Mouse (Mus musculus): Measurements from ENCODE around the gene Snx27.
A peak's percentile ranks its signal among the peaks of the same experiment; 100 is the strongest.

The Snx27 gene

DNA sequence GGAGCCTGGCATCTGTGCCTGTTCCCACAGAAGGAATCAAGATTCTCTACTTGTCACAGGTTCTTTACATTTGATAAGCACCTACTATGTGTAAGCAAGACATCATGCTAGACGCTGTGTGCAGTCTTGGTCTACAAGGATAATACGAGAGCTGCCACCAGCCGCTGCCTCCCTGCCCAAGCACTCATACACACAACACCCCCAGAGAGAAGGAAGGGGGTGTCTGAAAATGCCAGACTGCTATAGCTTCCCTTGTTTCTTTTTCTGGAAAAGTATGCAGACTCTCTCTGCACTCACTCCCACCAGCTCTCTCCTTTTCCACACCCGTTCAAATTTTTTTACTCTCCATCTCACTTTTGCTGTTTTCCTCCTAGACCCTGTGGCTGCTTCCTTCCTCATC, 105.1 kb downstream of the Snx27 start:
- no peak for DNase-seq (ENCODE audit: low spot score in 2 of 2)

GRCm38 (mm10) chr3:94476301-94477035, 106.0 kb downstream of the Snx27 start:
- no peak for DNase-seq (ENCODE audit: low spot score in 2 of 2)

DNA sequence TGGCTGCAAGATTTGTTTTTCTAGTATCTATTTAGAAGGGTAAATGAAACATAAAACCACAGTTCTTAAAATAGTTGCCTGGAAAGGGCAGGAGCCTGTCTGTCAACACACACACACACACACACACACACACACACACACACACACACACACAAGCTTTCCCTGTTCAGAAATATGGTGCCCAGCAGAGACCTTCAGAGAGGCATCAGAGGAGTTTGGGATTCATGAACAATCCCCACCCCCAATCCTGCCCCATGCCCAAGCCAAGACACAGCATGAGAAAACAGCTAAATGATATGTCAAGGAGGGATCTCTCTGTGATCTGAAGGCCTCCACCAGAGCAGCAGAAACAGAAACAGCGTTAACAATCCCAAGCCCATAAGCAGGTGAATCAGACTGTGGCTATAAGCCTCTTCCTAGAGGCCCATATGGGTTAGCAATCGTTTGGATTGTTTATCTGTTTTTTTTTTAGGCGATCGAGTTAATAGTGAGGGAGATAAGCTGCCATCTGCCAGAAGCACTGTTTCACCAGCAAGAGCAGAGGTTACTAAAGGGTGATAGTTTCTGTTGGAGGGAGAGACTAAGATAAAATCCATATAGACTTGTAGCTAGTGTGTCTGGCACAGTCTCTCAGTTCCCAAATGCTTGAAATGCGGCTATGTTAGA, 108.8 kb downstream of the Snx27 start:
- DNase-seq (ENCODE audit: low spot score in 2 of 2), result no peak

- no peak for DNase-seq (ENCODE audit: low spot score in 2 of 2)
Observed at GRCm38 (mm10) chr3:94473115-94473505, 109.4 kb downstream of the Snx27 start.

DNA sequence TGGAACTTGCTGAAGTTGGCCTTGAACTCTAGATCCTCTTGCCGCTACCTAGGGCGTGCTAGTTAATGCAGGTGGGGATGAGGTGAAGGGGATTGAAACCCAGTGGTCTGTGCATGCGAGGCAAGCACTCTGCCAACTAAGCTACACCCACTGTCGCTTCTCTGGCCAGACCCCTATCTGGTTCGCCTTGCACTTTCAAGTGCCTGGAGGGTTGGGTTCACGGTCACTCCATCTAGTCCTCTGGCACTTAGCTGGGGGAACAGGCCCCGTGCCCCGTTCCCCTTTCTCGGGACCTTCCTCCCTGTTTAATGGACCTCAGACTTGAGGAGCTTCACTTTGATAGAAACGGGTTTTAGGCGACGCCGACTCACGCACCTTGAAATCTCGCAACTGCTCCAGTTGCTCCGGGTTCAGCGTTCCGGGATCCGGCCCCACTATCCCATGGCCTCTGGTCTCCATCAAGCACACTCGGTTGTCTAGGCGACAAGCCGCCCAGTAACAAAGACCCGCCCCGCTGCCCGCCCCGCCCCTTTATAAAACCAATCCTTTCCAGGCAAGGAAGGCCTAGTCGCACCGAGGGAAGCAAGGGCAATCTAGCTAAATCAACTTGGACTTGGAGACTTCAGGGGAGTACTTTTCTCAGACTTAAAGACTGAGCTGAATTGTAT, 109.9 kb downstream of the Snx27 start:
- no peak for DNase-seq (ENCODE audit: low spot score in 2 of 2)

- DNase-seq (ENCODE audit: low spot score in 2 of 2), result no peak
Observed at GRCm38 (mm10) chr3:94468931-94469330, 113.6 kb downstream of the Snx27 start.

GRCm38 (mm10) chr3:94465632-94466430, 116.7 kb downstream of the Snx27 start:
- no peak for DNase-seq (ENCODE audit: low spot score in 2 of 2)

- DNase-seq (ENCODE audit: low spot score in 2 of 2), result no peak
Observed at GRCm38 (mm10) chr3:94463926-94464578, 118.5 kb downstream of the Snx27 start.

DNA sequence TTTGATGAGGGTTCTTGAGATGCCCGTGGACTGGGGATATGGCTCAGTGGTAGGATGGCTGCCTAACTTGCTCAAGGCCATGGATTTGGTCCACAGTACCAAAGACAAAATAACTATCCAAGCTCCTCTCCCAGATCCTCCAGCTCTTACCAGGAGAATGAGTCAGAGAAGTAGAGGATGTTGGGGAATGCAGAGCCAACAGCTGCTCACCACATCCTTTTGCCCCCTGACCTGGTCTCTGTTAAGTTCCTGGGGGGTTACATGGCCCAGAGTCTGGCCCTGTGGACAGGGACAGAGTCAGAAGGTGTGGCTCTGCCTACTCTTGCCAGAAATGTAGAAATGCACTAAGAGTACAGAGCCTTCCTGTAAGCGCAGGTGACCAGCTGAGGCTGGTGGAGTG, 122.7 kb downstream of the Snx27 start:
- DNase-seq (ENCODE audit: low spot score in 2 of 2), result no peak

GRCm38 (mm10) chr3:94457055-94457454, 125.5 kb downstream of the Snx27 start:
- DNase-seq (ENCODE audit: low spot score in 2 of 2), result no peak

GRCm38 (mm10) chr3:94456529-94457000, 126.0 kb downstream of the Snx27 start:
- DNase-seq (ENCODE audit: low spot score in 2 of 2), result peak; percentile 34 to 76

- no peak for DNase-seq (ENCODE audit: low spot score in 2 of 2)
Observed at GRCm38 (mm10) chr3:94449377-94449776, 133.1 kb downstream of the Snx27 start.

All from spleen, postnatal 10 days (tissue).